Mouse (Mus musculus) bone marrow, adult 2 months (tissue): Measurements from ENCODE around the gene Gskip.

Experiments
- CTCF ChIP-seq: fragments of 200-500 bp; IDR thresholded peaks from 2 replicates; pipeline ENCODE4 v1.5.1; 2011; ENCODE audit warnings: low read length, control low read depth; ENCODE audit not compliant: control insufficient read depth, insufficient read depth
- POLR2A ChIP-seq: fragments of 200-500 bp; IDR thresholded peaks from 2 replicates; pipeline ENCODE4 v1.6.1; 2011; ENCODE audit warnings: low read depth, mild to moderate bottlenecking, control low read depth, low read length, borderline replicate concordance; ENCODE audit not compliant: control insufficient read depth

- no peak for TF ChIP-seq POLR2A
- no peak for TF ChIP-seq CTCF
Measured at GRCm38 (mm10) chr12:105642770-105643321, 41.8 kb upstream of the Gskip start.
